Mouse (Mus musculus) ES-Bruce4 (cell line): ENCODE results near the gene Fkbpl.

ENCODE experiments used
- CTCF ChIP-seq: IDR thresholded peaks from one replicate; pipeline ENCODE4 v1.8.1; 2011; ENCODE audit warnings: low read depth, low read length
- POLR2A ChIP-seq: IDR thresholded peaks from one replicate; pipeline ENCODE4 v1.8.1; 2011; ENCODE audit warnings: low read length; ENCODE audit not compliant: insufficient read depth

GRCm38 (mm10) chr17:34685120-34686110 lies 40.9 kb downstream of the Fkbpl start:
- TF ChIP-seq CTCF (no peak), POLR2A (no peak)
